Mouse (Mus musculus) forebrain, postnatal 0 days (tissue): ENCODE data around the gene Snrpf. TPM values are rescaled to one million over a fixed set of nuclear protein-coding genes. Genes with fewer than 3 reads are reported as not detected.

Source experiments
- ATAC-seq: fragments of 200-750 bp; cut with Nextera tagmentation; 2 replicates; pipeline ENCODE4 v1.8.0; 2017; ENCODE audit warnings: mild to moderate bottlenecking, moderate library complexity
- DNase-seq: peaks from one replicate; pipeline ENCODE4 v3.0.0-alpha.2; 2015
- H3K27ac ChIP-seq: fragments of 300-500 bp; sonication (generic); 2 replicates; pipeline ENCODE4 v1.5.1; 2014; ENCODE audit warnings: low read depth, mild to moderate bottlenecking, antibody characterized with exemption, low read length, moderate library complexity, mixed read lengths
- H3K27me3 ChIP-seq: fragments of 300-500 bp; sonication (generic); 2 replicates; pipeline ENCODE4 v1.6.1; 2014; ENCODE audit warnings: mild to moderate bottlenecking, low read length, mixed read lengths; ENCODE audit not compliant: insufficient read depth
- H3K36me3 ChIP-seq: fragments of 300-500 bp; sonication (generic); 2 replicates; pipeline ENCODE4 v1.6.1; 2014; ENCODE audit warnings: mild to moderate bottlenecking, moderate library complexity; ENCODE audit not compliant: insufficient read depth
- H3K4me1 ChIP-seq: fragments of 300-500 bp; sonication (generic); 2 replicates; pipeline ENCODE4 v1.6.1; 2014; ENCODE audit warnings: antibody characterized with exemption; ENCODE audit not compliant: insufficient read depth
- H3K4me2 ChIP-seq: fragments of 300-500 bp; sonication (generic); 2 replicates; pipeline ENCODE4 v1.6.1; 2014; ENCODE audit warnings: low read depth, mild to moderate bottlenecking, moderate library complexity
- H3K4me3 ChIP-seq: fragments of 300-500 bp; sonication (generic); 2 replicates; pipeline ENCODE4 v1.5.1; 2014; ENCODE audit warnings: low read depth, low read length, mixed read lengths
- H3K9ac ChIP-seq: fragments of 300-500 bp; sonication (generic); 2 replicates; pipeline ENCODE4 v1.6.1; 2014; ENCODE audit warnings: mild to moderate bottlenecking
- H3K9me3 ChIP-seq: fragments of 300-500 bp; sonication (generic); 2 replicates; pipeline ENCODE4 v1.6.1; 2016; ENCODE audit warnings: low read length
- CTCF ChIP-seq: sonication (generic); IDR thresholded peaks from 2 replicates; pipeline ENCODE4 v1.5.1; 2016; ENCODE audit warnings: antibody characterized with exemption, control low read depth, low read depth
- WGBS: fragments of 180-500 bp; shearing (Covaris S2); extraction: QIAGEN DNeasy Blood & Tissue Kit; methylation state at CpG from one replicate; pipeline ENCODE4 v1.1.7; 2014; 5-methylcytosine and 5-hydroxymethylcytosine counted together
- polyA plus RNA-seq: library from polyadenylated mRNA; unstranded; fragments of >200 nt; fragmentation: Nextera tagmentation; extraction: Ambion mirVana; gene quantifications from 2 replicates; pipeline ENCODE4 v1.2.1, GENCODE M21; 2015
- total RNA-seq: library from RNA; depleted of rRNA; stranded (reverse); fragments of >200 nt; gene quantifications from 2 replicates; pipeline ENCODE4 v1.2.3, GENCODE M21; 2014

Gene Snrpf
- total and polyA plus RNA-seq, 2 experiments from 2014 or later, result 48.4 to 68.5 TPM

GRCm38 (mm10) chr10:93606326-93606725 is 16.8 kb upstream of the Snrpf start:
- Histone ChIP-seq H3K27me3 (no peaks in the 10 kb centered on the region; the same call in 1 of the 2 replicates), H3K4me2 (no peak overlapping the region), H3K9me3 (no peaks in the 10 kb centered on the region), H3K4me3 (no peak overlapping the region), H3K9ac (no peak overlapping the region), H3K27ac (no peak overlapping the region), H3K4me1 (no peaks in the 10 kb centered on the region), H3K36me3 (no peaks in the 10 kb centered on the region)
- 87% methylated on average over 9 of the region's 9 CpGs for WGBS
- TF ChIP-seq CTCF, result no peak
- DNase-seq, result no peak
- no peak for ATAC-seq

- ATAC-seq (no peak), DNase-seq (no peak)
- Histone ChIP-seq H3K36me3 (no peaks in the 10 kb centered on the region), H3K4me2 (no peak overlapping the region), H3K4me1 (no peaks in the 10 kb centered on the region), H3K27ac (no peak overlapping the region), H3K9ac (no peak overlapping the region), H3K9me3 (no peaks in the 10 kb centered on the region), H3K4me3 (no peak overlapping the region), H3K27me3 (no peaks in the 10 kb centered on the region; the same call in 1 of the 2 replicates)
- TF ChIP-seq CTCF, result peak; percentile 28
- WGBS, result 96% methylated on average over 1 of the region's 1 CpGs
Measured at GRCm38 (mm10) chr10:93603256-93603655, 13.8 kb upstream of the Snrpf start.

- Histone ChIP-seq H3K9me3 (no peaks in the 10 kb centered on the region), H3K4me2 (no peak overlapping the region), H3K9ac (no peak overlapping the region), H3K36me3 (no peaks in the 10 kb centered on the region), H3K4me1 (no peaks in the 10 kb centered on the region), H3K27ac (no peak overlapping the region), H3K4me3 (no peak overlapping the region), H3K27me3 (no peaks in the 10 kb centered on the region; the same call in 1 of the 2 replicates)
- ATAC-seq, result no peak
- WGBS, result 57% methylated on average over 5 of the region's 5 CpGs
- no peak for DNase-seq
- TF ChIP-seq CTCF, result no peak
Measured at GRCm38 (mm10) chr10:93602309-93602708, 12.8 kb upstream of the Snrpf start.

GRCm38 (mm10) chr10:93596641-93597040 is 7.1 kb upstream of the Snrpf start:
- Histone ChIP-seq H3K4me2 (no peak overlapping the region), H3K27ac (no peak overlapping the region), H3K4me1 (no peaks in the 10 kb centered on the region), H3K4me3 (no peak overlapping the region), H3K36me3 (no peaks in the 10 kb centered on the region), H3K27me3 (no peaks in the 10 kb centered on the region), H3K9me3 (no peaks in the 10 kb centered on the region), H3K9ac (no peak overlapping the region)
- ATAC-seq (no peak), DNase-seq (no peak)
- WGBS, result 85% methylated on average over 3 of the region's 3 CpGs
- TF ChIP-seq CTCF, result no peak

- TF ChIP-seq CTCF, result no peak
- no peak overlapping the region for H3K9ac ChIP-seq
- H3K27ac ChIP-seq, result no peak overlapping the region
- ATAC-seq, result no peak
- H3K4me2 ChIP-seq, result no peak overlapping the region
- H3K36me3 ChIP-seq, result no peaks in the 10 kb centered on the region
- no peaks in the 10 kb centered on the region for H3K27me3 ChIP-seq
- H3K4me3 ChIP-seq, result no peak overlapping the region
- no peaks in the 10 kb centered on the region for H3K4me1 ChIP-seq
- no peak for DNase-seq
- WGBS, result 72% methylated on average over 4 of the region's 4 CpGs
- no peaks in the 10 kb centered on the region for H3K9me3 ChIP-seq
Measured at GRCm38 (mm10) chr10:93595831-93596230, 6.3 kb upstream of the Snrpf start.

GRCm38 (mm10) chr10:93594022-93594482 is 4.5 kb upstream of the Snrpf start:
- 2% methylated on average over 22 of the region's 22 CpGs for WGBS
- H3K4me1 ChIP-seq, result peaks cover 2% of the 10 kb centered on the region; the same call in 1 of the 2 replicates
- H3K27ac ChIP-seq, result no peak overlapping the region
- H3K27me3 ChIP-seq, result no peaks in the 10 kb centered on the region
- peak; percentile 88 for ATAC-seq
- peak overlapping the region; percentile 57 for H3K9ac ChIP-seq
- peak; percentile 95 for DNase-seq
- peak overlapping the region; percentile 46 for H3K4me3 ChIP-seq
- no peaks in the 10 kb centered on the region for H3K9me3 ChIP-seq
- no peaks in the 10 kb centered on the region for H3K36me3 ChIP-seq
- peak; percentile 88 for TF ChIP-seq CTCF
- H3K4me2 ChIP-seq, result peak overlapping the region; percentile 77

GRCm38 (mm10) chr10:93592456-93592855 is 3.0 kb upstream of the Snrpf start:
- H3K4me2 ChIP-seq, result no peak overlapping the region
- no peaks in the 10 kb centered on the region for H3K27me3 ChIP-seq
- no peaks in the 10 kb centered on the region for H3K9me3 ChIP-seq
- WGBS, result 57% methylated on average over 12 of the region's 12 CpGs
- H3K4me1 ChIP-seq, result peaks cover 14% of the 10 kb centered on the region
- TF ChIP-seq CTCF, result no peak
- H3K4me3 ChIP-seq, result no peak overlapping the region
- H3K27ac ChIP-seq, result no peak overlapping the region
- H3K36me3 ChIP-seq, result no peaks in the 10 kb centered on the region
- H3K9ac ChIP-seq, result no peak overlapping the region
- DNase-seq (no peak), ATAC-seq (no peak)
